Mouse (Mus musculus): ENCODE measurements at regions not wholly inside any gene's neighbourhood (a gene's known extent, or its start where the extent isn't known, plus 50 kb on each side); places are given as distances from the start of the nearest gene placed in this dataset.

DNA sequence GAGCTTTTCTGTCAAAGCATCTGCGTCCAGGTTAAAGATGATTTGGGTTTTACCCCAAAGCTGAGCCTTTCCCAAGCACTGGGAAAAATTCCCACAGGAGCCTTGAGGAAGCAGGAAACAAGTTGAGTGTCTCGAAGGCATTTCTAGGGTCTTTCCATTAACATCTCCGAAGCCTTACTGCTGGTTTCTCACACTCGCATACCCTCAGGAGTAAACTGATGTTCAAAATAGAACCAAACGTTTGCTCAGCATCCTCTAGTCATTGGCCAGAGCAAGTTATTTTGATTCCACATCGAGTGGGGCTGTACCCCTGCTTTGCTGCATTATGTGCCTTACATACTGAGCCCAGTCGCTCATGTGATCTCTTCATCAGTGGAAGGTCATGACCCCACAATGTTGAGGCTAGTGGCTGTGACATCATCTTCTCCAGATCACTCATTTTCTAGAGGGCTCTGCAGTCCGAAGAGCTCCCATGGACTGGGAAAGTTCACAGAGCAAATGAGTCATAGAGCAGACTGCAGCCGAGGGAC lies 198.9 kb upstream of the Cxcl12 start:
- TF ChIP-seq CTCF (IDR thresholded peaks at IDR 0.05; ENCODE audit: extremely low read depth, insufficient read length, insufficient replicate concordance, low read depth, low read length) (no peak), POLR2A (IDR thresholded peaks at IDR 0.05; ENCODE audit: low read depth, low read length) (no peak)

Measured in small intestine, adult 2 months (tissue).